In the genomic region with DNA sequence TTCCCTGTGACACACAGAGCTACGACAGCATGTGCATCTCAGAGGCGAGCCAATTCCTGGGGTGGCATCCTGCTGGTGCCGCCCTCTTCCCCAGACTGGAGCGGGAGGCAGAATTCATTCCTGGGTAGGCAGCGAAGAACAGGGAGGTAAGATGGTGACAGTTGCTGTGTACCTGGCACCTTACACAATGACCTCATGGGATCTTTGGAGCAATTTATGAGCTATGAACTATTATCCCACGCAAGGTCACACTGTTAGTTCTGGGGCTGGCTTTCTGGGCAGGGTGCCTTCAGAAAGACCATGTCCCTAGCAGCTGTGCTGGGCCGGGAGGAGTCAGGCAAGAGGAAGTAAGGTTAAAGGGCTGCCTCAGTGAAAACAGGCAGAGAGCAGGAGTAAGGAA, we compare ENCODE assay signal across 10 mouse cellular contexts.
DNase-seq lines count a peak whose midpoint lies in the region; ATAC-seq and TF ChIP-seq lines count a peak whose summit lies in the region.
"Had no signal": no experiment of that assay in that cellular context is flagged by ENCODE, and none has a peak within 500 bp of the region (broad histone marks: within the 10 kb centered on the region; RNA-seq: fewer than 3 reads in every experiment).

No protein-coding gene starts in this region.

- TF ChIP-seq EP300 in heart, postnatal 0 days (IDR thresholded peaks at IDR 0.05; ENCODE audit: low read depth) = no peak

- ATAC-seq in heart, postnatal 0 days (ENCODE audit: insufficient read depth, low read depth) = 0 out of 2 replicates have a peak, but pooled peaks have one; percentile 19

- H3K9ac ChIP-seq in heart, postnatal 0 days (replicated peaks; ENCODE audit: low read depth, low read length) = peak overlapping the region; percentile 29; the same call in 1 of the 2 replicates
- H3K9ac ChIP-seq: embryonic facial prominence, embryonic 13.5 days; liver, embryonic 15.5 days had no signal

- H3K27ac ChIP-seq in kidney, adult 2 months (ENCODE audit: insufficient read depth, low read depth, low read length) = peak overlapping the region; percentile 15; the same call in 1 of the 2 replicates
- peak overlapping the region; percentile 50 for H3K27ac ChIP-seq in heart, postnatal 0 days (ENCODE audit: low read depth)
- H3K27ac ChIP-seq: embryonic facial prominence, embryonic 13.5 days; liver, embryonic 15.5 days had no signal

- no peaks in the 10 kb centered on the region for H3K9me3 ChIP-seq in heart, postnatal 0 days (replicated peaks; ENCODE audit: control insufficient read depth, low read length)
- H3K9me3 ChIP-seq: embryonic facial prominence, embryonic 13.5 days; liver, embryonic 15.5 days had no signal

- intact Hi-C loops in left cerebral cortex, postnatal 25 days (cut with DNase I) = no loop called here

- peaks cover 3% of the 10 kb centered on the region; the same call in 1 of the 2 replicates for H3K4me1 ChIP-seq in kidney, adult 2 months (ENCODE audit: control insufficient read depth, insufficient read depth, low read length)
- peaks cover 14% of the 10 kb centered on the region for H3K4me1 ChIP-seq in heart, postnatal 0 days (ENCODE audit: control insufficient read depth, insufficient read depth)
- H3K4me1 ChIP-seq: liver, embryonic 15.5 days had no signal

- H3K4me3 ChIP-seq in kidney, adult 2 months (ENCODE audit: insufficient read depth, low read depth, low read length) = no peak overlapping the region
- H3K4me3 ChIP-seq in heart, postnatal 0 days (ENCODE audit: low read depth, low read length) = no peak overlapping the region
- H3K4me3 ChIP-seq: embryonic facial prominence, embryonic 13.5 days; liver, embryonic 15.5 days had no signal

- no peak for TF ChIP-seq POLR2A in kidney, adult 2 months (IDR thresholded peaks at IDR 0.05; ENCODE audit: low read depth, low read length)

- no peaks in the 10 kb centered on the region for H3K27me3 ChIP-seq in kidney, adult 2 months (replicated peaks; ENCODE audit: control insufficient read depth, insufficient read depth, low read length)
- no peaks in the 10 kb centered on the region for H3K27me3 ChIP-seq in heart, postnatal 0 days (ENCODE audit: control insufficient read depth, insufficient read depth, low read length)
- H3K27me3 ChIP-seq: embryonic facial prominence, embryonic 13.5 days; liver, embryonic 15.5 days had no signal

- WGBS in kidney, adult 2 months = 70% methylated on average over 7 of the region's 7 CpGs
- WGBS in heart, postnatal 0 days = 71% methylated on average over 7 of the region's 7 CpGs

- H3K4me2 ChIP-seq in heart, postnatal 0 days (ENCODE audit: low read depth, low read length) = no peak overlapping the region
- H3K4me2 ChIP-seq: embryonic facial prominence, embryonic 13.5 days; liver, embryonic 15.5 days had no signal

- DNase-seq in cerebellum, adult 11-12 months = peak; percentile 66
- no peak for DNase-seq in cerebellum, adult 11 months
- DNase-seq in kidney, adult 2 months = peak; percentile 24
- DNase-seq in kidney, adult 11 months = no peak
- DNase-seq in brain, adult 2 months (ENCODE audit: low read depth, low spot score) = peak; percentile 58
- DNase-seq in heart, postnatal 0 days (ENCODE audit: low spot score) = no peak
- DNase-seq in left cerebral cortex, postnatal 25 days (ENCODE audit: low spot score in 2 of 2) = no peak
- DNase-seq in urinary bladder, postnatal 4 days (ENCODE audit: low spot score in 2 of 2) = no peak

- TF ChIP-seq CTCF in kidney, adult 2 months (conservative IDR thresholded peaks at IDR 0.05; ENCODE audit: insufficient read depth, insufficient read length, low read depth, low read length) = no peak
- no peak for TF ChIP-seq CTCF in heart, postnatal 0 days (IDR thresholded peaks at IDR 0.05; ENCODE audit: low read depth)

- H3K36me3 ChIP-seq in kidney, adult 2 months (ENCODE audit: control insufficient read depth, insufficient read depth, low read length) = no peaks in the 10 kb centered on the region
- peaks cover 55% of the 10 kb centered on the region for H3K36me3 ChIP-seq in heart, postnatal 0 days (replicated peaks; ENCODE audit: control insufficient read depth, insufficient read depth, low read length)
- H3K36me3 ChIP-seq: liver, embryonic 15.5 days had no signal

Comparison
In these comparisons a context has a peak if more than half of its experiments do, and no peak if none do; other contexts are left out.
1. DNase-seq: peak in cerebellum, adult 11-12 months (single experiment), kidney, adult 2 months (single experiment) and brain, adult 2 months (single experiment); none in cerebellum, adult 11 months (single experiment), kidney, adult 11 months (single experiment), heart, postnatal 0 days (single experiment), left cerebral cortex, postnatal 25 days (0 of 2) and urinary bladder, postnatal 4 days (0 of 2).